Mouse (Mus musculus) forebrain, embryonic 14.5 days (tissue): ENCODE data around the gene Med12l. TPM values are rescaled to one million over a fixed set of nuclear protein-coding genes. Genes with fewer than 3 reads are reported as not detected.

Experiments
- ATAC-seq: fragments of 200-750 bp; cut with Nextera tagmentation; 2 replicates; pipeline ENCODE4 v1.8.0; 2017; ENCODE audit warnings: mild to moderate bottlenecking, moderate library complexity
- DNase-seq: peaks from one replicate; pipeline ENCODE4 v3.0.0-alpha.2; 2015; ENCODE audit warnings: low spot score
- H3K27ac ChIP-seq: fragments of 300-500 bp; sonication (generic); 2 replicates; pipeline ENCODE4 v1.5.1; 2014; ENCODE audit warnings: low read depth, mild to moderate bottlenecking, control low read depth, low read length, moderate library complexity
- H3K27me3 ChIP-seq: fragments of 300-500 bp; sonication (generic); replicated peaks from 2 replicates; pipeline ENCODE4 v1.6.1; 2014; ENCODE audit warnings: low read length, control low read depth, mixed read lengths; ENCODE audit not compliant: control insufficient read depth, insufficient read depth
- H3K36me3 ChIP-seq: fragments of 300-500 bp; sonication (generic); 2 replicates; pipeline ENCODE4 v1.6.1; 2014; ENCODE audit warnings: low read length, control low read depth; ENCODE audit not compliant: control insufficient read depth, insufficient read depth
- H3K4me1 ChIP-seq: fragments of 300-500 bp; sonication (generic); 2 replicates; pipeline ENCODE4 v1.6.1; 2014; ENCODE audit warnings: antibody characterized with exemption, low read length, control low read depth; ENCODE audit not compliant: control insufficient read depth, insufficient read depth
- H3K4me2 ChIP-seq: fragments of 300-500 bp; sonication (generic); 2 replicates; pipeline ENCODE4 v1.6.1; 2014; ENCODE audit warnings: mild to moderate bottlenecking, control low read depth, low read length
- H3K4me3 ChIP-seq: fragments of 300-500 bp; sonication (generic); 2 replicates; pipeline ENCODE4 v1.5.1; 2014; ENCODE audit warnings: low read depth, low read length, control low read depth
- H3K9ac ChIP-seq: fragments of 300-500 bp; sonication (generic); 2 replicates; pipeline ENCODE4 v1.6.1; 2014; ENCODE audit warnings: mild to moderate bottlenecking, low read length, control low read depth, moderate library complexity
- H3K9me3 ChIP-seq: fragments of 300-500 bp; sonication (generic); replicated peaks from 2 replicates; pipeline ENCODE4 v1.6.1; 2016; ENCODE audit warnings: low read length, control low read depth, mixed read lengths; ENCODE audit not compliant: control insufficient read depth
- WGBS: fragments of 180-500 bp; shearing (Covaris S2); extraction: QIAGEN DNeasy Blood & Tissue Kit; methylation state at CpG from one replicate; pipeline ENCODE4 v1.1.7; 2014; 5-methylcytosine and 5-hydroxymethylcytosine counted together
- polyA plus RNA-seq: library from polyadenylated mRNA; unstranded; fragments of >200 nt; fragmentation: Nextera tagmentation; extraction: Ambion mirVana; gene quantifications from 2 replicates; pipeline ENCODE4 v1.2.1, GENCODE M21; 2014

Med12l gene
- polyA plus RNA-seq, 1 experiment from 2014 or later, result 2.3 TPM

- Histone ChIP-seq H3K27me3 (no peaks in the 10 kb centered on the region), H3K36me3 (0 out of 2 replicates have a peak, but pooled peaks cover 5% of the 10 kb centered on the region), H3K27ac (no peak overlapping the region), H3K4me2 (no peak overlapping the region), H3K9ac (no peak overlapping the region), H3K4me3 (no peak overlapping the region), H3K9me3 (no peaks in the 10 kb centered on the region), H3K4me1 (no peaks in the 10 kb centered on the region)
- DNase-seq (peak; percentile 52), ATAC-seq (no peak)
- WGBS, result 53% methylated on average over 4 of the region's 4 CpGs
These were observed 71.7 kb downstream of the Med12l start for GRCm38 (mm10) chr3:59077278-59077677.

- Histone ChIP-seq H3K4me3 (no peak overlapping the region), H3K4me1 (no peaks in the 10 kb centered on the region), H3K27ac (no peak overlapping the region), H3K9me3 (no peaks in the 10 kb centered on the region), H3K27me3 (no peaks in the 10 kb centered on the region), H3K36me3 (0 out of 2 replicates have a peak, but pooled peaks cover under 1% of the 10 kb centered on the region), H3K9ac (0 out of 2 replicates have a peak overlapping the region, but pooled peaks have one; percentile 17), H3K4me2 (no peak overlapping the region)
- no peak for DNase-seq
- 89% methylated on average over 11 of the region's 11 CpGs for whole genome bisulfite sequencing
- no peak for ATAC-seq
These were observed 73.0 kb downstream of the Med12l start for GRCm38 (mm10) chr3:59078585-59078984.

GRCm38 (mm10) chr3:59079327-59079726, 73.7 kb downstream of the Med12l start:
- Histone ChIP-seq H3K4me3 (no peak overlapping the region), H3K27me3 (no peaks in the 10 kb centered on the region), H3K9ac (no peak overlapping the region), H3K4me2 (no peak overlapping the region), H3K9me3 (no peaks in the 10 kb centered on the region), H3K4me1 (no peaks in the 10 kb centered on the region), H3K27ac (no peak overlapping the region), H3K36me3 (no peaks in the 10 kb centered on the region)
- peak; percentile 81 for DNase-seq
- 36% methylated on average over 4 of the region's 4 CpGs for WGBS
- peak; percentile 73 for ATAC-seq

DNA sequence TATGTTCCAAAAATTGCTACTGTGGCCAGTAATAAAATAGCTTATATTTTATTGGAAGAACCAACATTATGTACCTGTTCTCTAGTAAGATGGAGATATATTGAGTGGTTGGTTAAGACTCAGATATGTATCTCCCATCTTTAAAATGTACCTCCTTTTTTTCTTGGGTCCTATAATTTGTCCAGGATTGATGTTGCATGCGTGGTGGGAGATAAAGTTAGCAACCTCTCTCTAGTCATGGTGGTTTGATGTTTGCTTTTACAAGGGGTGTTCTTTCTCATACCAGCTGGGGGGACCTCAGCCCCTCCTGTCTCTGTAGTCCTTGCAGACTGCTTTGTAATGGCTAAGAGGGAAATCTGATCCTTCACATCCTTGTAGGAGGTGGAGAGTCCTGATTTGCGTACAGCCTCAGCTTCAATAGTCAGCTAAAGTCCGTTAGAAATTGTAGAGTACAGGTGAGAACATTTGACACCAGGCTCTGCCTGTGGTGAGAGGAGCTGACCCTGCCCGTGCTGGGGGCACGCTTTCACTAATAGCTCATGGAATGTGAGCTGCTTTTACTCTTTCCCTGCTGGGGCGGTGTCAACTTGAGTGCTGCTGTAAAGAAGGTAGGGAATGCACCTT, 74.8 kb downstream of the Med12l start:
- Histone ChIP-seq H3K27ac (no peak overlapping the region), H3K9me3 (no peaks in the 10 kb centered on the region), H3K4me3 (no peak overlapping the region), H3K36me3 (no peaks in the 10 kb centered on the region), H3K4me1 (no peaks in the 10 kb centered on the region), H3K9ac (no peak overlapping the region), H3K4me2 (no peak overlapping the region), H3K27me3 (no peaks in the 10 kb centered on the region)
- 25% methylated on average over 6 of the region's 6 CpGs for WGBS
- DNase-seq (no peak), ATAC-seq (no peak)

GRCm38 (mm10) chr3:59080919-59081318, 75.3 kb downstream of the Med12l start:
- Histone ChIP-seq H3K4me1 (no peaks in the 10 kb centered on the region), H3K27me3 (no peaks in the 10 kb centered on the region), H3K9ac (no peak overlapping the region), H3K4me3 (no peak overlapping the region), H3K27ac (no peak overlapping the region), H3K36me3 (no peaks in the 10 kb centered on the region), H3K9me3 (no peaks in the 10 kb centered on the region), H3K4me2 (no peak overlapping the region)
- ATAC-seq (no peak), DNase-seq (no peak)
- WGBS, result 30% methylated on average over 7 of the region's 7 CpGs

DNA sequence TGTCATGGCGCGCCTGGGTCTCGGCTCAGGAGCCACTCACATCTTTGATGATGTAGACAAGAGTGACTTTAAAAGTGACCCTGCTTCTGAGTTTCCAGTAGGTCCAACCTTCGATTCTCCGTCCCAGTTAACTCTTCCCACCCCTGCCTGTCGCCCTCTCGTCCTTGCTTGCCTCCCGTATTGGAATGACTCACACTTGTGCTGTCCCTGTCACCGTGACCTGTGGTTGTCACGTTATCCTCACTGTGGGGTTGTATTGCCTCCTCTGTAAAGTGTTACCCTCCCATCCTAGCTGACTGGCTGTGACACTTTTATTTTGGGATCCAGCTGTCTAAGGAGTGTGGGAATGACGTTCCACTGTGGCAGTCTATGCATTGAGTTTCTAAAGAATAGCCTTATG, 87.1 kb downstream of the Med12l start:
- Histone ChIP-seq H3K27me3 (no peaks in the 10 kb centered on the region), H3K4me1 (no peaks in the 10 kb centered on the region), H3K4me2 (no peak overlapping the region), H3K9ac (no peak overlapping the region), H3K27ac (no peak overlapping the region), H3K9me3 (no peaks in the 10 kb centered on the region), H3K4me3 (no peak overlapping the region), H3K36me3 (no peaks in the 10 kb centered on the region)
- ATAC-seq (no peak), DNase-seq (no peak)
- 89% methylated on average over 11 of the region's 11 CpGs for WGBS

DNA sequence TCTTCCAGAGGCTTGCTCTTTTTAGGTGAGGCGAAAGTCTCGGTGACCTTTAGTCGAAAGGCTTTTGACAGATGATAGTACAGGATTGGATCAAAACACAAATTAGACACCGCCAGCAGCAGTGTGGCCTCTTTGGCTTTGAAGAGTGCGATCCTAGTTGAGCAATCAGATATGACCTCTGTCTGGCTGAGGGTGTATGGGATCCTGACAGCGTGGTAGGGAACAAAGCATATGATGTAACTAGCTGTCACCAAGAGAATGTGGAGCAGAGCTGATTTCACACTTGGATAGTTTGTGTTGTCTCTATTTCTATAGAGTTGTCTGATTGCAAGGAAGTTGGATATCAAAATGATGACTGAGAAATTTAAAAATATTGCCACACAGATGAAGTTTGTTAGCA, 91.8 kb downstream of the Med12l start:
- WGBS, result 81% methylated on average over 6 of the region's 6 CpGs
- Histone ChIP-seq H3K4me3 (no peak overlapping the region), H3K27me3 (no peaks in the 10 kb centered on the region), H3K9me3 (no peaks in the 10 kb centered on the region), H3K9ac (no peak overlapping the region), H3K4me2 (no peak overlapping the region), H3K4me1 (no peaks in the 10 kb centered on the region), H3K27ac (no peak overlapping the region), H3K36me3 (no peaks in the 10 kb centered on the region)
- DNase-seq (no peak), ATAC-seq (no peak)

DNA sequence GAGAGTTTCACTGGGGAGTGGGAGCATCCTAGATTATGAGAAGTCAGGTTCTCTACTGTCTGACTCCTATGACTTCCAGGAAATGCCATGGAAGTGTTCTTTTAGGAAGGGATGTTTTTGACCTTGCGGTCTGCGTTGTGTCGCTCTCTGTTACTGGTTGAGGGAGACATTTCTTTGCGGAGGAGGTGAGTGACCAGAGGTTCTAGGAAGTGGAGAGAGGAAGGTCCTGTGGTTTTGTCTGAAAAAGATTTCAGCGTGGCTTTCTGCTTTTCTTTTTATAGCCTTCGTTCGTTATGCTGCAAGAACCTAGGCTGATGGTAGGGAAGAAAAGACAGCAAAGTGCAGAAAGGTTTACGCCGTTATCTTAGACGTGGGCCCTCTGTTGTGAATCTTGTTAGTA, 92.9 kb downstream of the Med12l start:
- 84% methylated on average over 10 of the region's 10 CpGs for WGBS
- no peak overlapping the region for H3K9ac ChIP-seq

GRCm38 (mm10) chr3:59101218-59101986, 95.8 kb downstream of the Med12l start, which contains the start of gene Gpr171:
Gene Gpr171 (minus strand): TSS chr3:59101821.
- no peak within 1 kb of the TSS for H3K4me2 ChIP-seq
- no peak within 1 kb of the TSS for H3K4me3 ChIP-seq
- H3K36me3 ChIP-seq, result no peaks in the 10 kb centered on the region
- no peaks in the 10 kb centered on the region for H3K27me3 ChIP-seq
- H3K9me3 ChIP-seq, result no peaks in the 10 kb centered on the region
- 81% methylated on average over 6 of the region's 6 CpGs for WGBS
- H3K9ac ChIP-seq, result no peak within 1 kb of the TSS
- DNase-seq (no peak), ATAC-seq (no peak)
- no peaks in the 10 kb centered on the region for H3K4me1 ChIP-seq
- H3K27ac ChIP-seq, result no peak within 1 kb of the TSS

More for the DNA sequence above, 92.9 kb downstream of the Med12l start:
- no peak overlapping the region for H3K27ac ChIP-seq
- H3K27me3 ChIP-seq, result no peaks in the 10 kb centered on the region
- H3K9me3 ChIP-seq, result no peaks in the 10 kb centered on the region
- H3K4me1 ChIP-seq, result no peaks in the 10 kb centered on the region
- H3K4me3 ChIP-seq, result no peak overlapping the region
- H3K4me2 ChIP-seq, result no peak overlapping the region
- ATAC-seq (no peak), DNase-seq (no peak)
- H3K36me3 ChIP-seq, result no peaks in the 10 kb centered on the region
